In the genomic region with DNA sequence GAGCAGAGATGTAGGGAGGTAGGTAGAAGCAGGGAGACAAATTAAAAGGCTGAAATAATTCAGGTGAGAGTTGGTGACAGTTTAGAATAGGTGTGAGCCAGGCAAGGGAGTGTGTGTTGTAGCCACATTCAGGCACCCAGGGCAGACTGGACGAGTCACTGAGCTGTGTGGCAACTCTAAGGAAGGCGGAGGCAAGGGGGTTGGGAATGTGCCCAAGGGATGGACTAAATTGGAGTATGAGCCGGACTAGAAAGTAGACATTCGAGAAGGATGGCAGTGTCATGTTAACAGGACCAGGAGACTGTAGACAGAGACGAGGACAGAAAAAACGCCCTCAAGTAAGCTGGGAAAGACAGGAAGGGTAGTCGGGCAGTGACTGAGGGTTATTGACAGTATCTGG, we compare ENCODE assay signal across 20 mouse cellular contexts.
"Had no signal": no experiment of that assay in that cellular context is flagged by ENCODE, and none has a peak within 500 bp of the region (broad histone marks: within the 10 kb centered on the region; RNA-seq: fewer than 3 reads in every experiment).

No protein-coding gene starts in this region.

- ATAC-seq: liver, embryonic 12.5 days; midbrain, embryonic 13.5 days; midbrain, embryonic 16.5 days had no signal

- H3K4me1 ChIP-seq: limb, embryonic 10.5 days; liver, embryonic 12.5 days; liver, embryonic 15.5 days had no signal

- H3K27me3 ChIP-seq: limb, embryonic 13.5 days; liver, embryonic 12.5 days; liver, embryonic 15.5 days; midbrain, embryonic 13.5 days; neural tube, embryonic 13.5 days had no signal

- H3K4me3 ChIP-seq: layer of hippocampus, adult 2 months; limb, embryonic 10.5 days; limb, embryonic 13.5 days; liver, embryonic 12.5 days; liver, embryonic 15.5 days; midbrain, embryonic 13.5 days; myocyte; neural tube, embryonic 13.5 days had no signal

- H3K36me3 ChIP-seq: limb, embryonic 10.5 days; limb, embryonic 13.5 days; liver, embryonic 12.5 days; liver, embryonic 15.5 days; midbrain, embryonic 13.5 days; neural tube, embryonic 13.5 days had no signal

- H3K9me3 ChIP-seq: limb, embryonic 10.5 days; limb, embryonic 13.5 days; liver, embryonic 12.5 days; liver, embryonic 15.5 days; midbrain, embryonic 13.5 days; neural tube, embryonic 13.5 days had no signal

- DNase-seq: kidney, adult 2 months; kidney, postnatal 25 days; layer of hippocampus, adult 9-11 months; liver; lung, adult 18-20 months; lung, postnatal 14 days; lung, postnatal 4 days; spleen, adult 18-20 months; thymus, adult 18-20 months; thymus, postnatal 36 days had no signal

- H3K4me2 ChIP-seq: limb, embryonic 13.5 days; liver, embryonic 12.5 days; liver, embryonic 15.5 days; midbrain, embryonic 13.5 days; neural tube, embryonic 13.5 days had no signal

- H3K27ac ChIP-seq: kidney, postnatal 0 days; layer of hippocampus, adult 2 months; limb, embryonic 10.5 days; limb, embryonic 13.5 days; liver, embryonic 12.5 days; liver, embryonic 15.5 days; midbrain, embryonic 13.5 days; neural tube, embryonic 13.5 days had no signal

- H3K9ac ChIP-seq: limb, embryonic 13.5 days; liver, embryonic 12.5 days; liver, embryonic 15.5 days; midbrain, embryonic 13.5 days; neural tube, embryonic 13.5 days had no signal
